Mouse (Mus musculus): ENCODE measurements around the gene Stoml2. TPM values are rescaled to one million over a fixed set of nuclear protein-coding genes. Genes with fewer than 3 reads are reported as not detected.

Gene Stoml2
- total and polyA plus RNA-seq, 3 experiments = 145 to 191 (median 157) TPM

DNA sequence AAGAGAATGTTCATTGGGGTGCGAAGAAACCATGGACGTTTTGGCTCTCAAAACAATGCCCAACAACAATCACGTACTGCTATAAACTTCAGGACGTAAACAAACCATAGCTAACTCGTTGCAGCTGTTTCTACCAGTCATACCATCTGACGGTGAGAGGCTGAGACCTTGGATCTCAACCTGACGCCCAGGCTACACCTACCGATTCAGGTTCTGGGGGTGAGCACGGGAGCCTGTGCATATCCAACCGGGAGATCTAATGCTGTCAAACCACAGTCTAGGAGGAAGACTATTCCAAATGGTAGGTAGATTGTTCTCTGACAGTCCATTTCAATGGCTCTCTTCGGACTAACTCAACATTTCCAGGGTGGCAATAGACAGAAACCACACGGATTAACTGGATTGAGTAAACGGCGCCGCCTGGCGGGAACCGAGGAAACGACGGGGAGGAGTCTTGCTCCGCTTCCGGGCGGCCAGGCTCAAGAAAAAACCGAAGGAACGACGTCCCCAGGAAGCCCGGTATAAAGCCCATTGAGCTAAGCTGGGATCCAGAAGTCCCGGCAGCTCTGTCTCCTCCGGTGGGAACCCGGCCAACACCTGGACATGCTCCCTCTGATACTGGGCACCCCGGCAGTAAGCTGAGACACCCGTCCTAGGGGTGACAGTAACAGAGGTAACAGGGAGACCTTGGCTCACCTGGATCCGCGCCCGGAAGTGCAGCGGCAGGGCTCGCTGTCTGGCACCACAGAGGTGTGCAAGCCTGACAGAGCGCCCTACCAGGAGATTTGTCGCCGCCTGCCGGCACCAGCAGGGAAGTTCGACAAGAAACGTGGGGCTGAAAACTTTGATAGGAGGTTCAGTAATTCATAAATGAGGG, 6.2 kb downstream of the Stoml2 start, which contains the start of gene Pigo:
Gene Pigo, minus strand, starts transcription at position 736 of the 877 bp plus-strand sequence.
- peak within 1 kb of the TSS; percentile 76 for H3K4me3 ChIP-seq (ENCODE audit: low read depth, low read length)
- DNase-seq (ENCODE audit: low spot score) (peak; percentile 81), ATAC-seq (ENCODE audit: extremely low read depth, insufficient number of reproducible peaks, low FRiP score, poor library complexity, severe bottlenecking) (peak; percentile 72)
- H3K27me3 ChIP-seq (ENCODE audit: insufficient read depth, low read length) = peaks cover 2% of the 10 kb centered on the region; the same call in 1 of the 2 replicates
- H3K9me3 ChIP-seq (replicated peaks) = no peaks in the 10 kb centered on the region
- peaks cover 66% of the 10 kb centered on the region for H3K4me1 ChIP-seq (ENCODE audit: insufficient read depth, low read depth, low read length)
- TF ChIP-seq GATA2 (IDR thresholded peaks at IDR 0.05; ENCODE audit: borderline replicate concordance, low read depth, low read length) (no peak), CTCF (IDR thresholded peaks at IDR 0.05; ENCODE audit: low read depth, low read length) (peak; percentile 59; the same call in 1 of the 2 replicates), POLR2AphosphoS5 (IDR thresholded peaks at IDR 0.05; ENCODE audit: insufficient replicate concordance, low read depth, low read length) (no peak), TAL1 (conservative IDR thresholded peaks at IDR 0.05; ENCODE audit: low read depth, low read length) (no peak), GATA1 (IDR thresholded peaks at IDR 0.05; ENCODE audit: borderline replicate concordance, low read length) (no peak)
- H3K36me3 ChIP-seq (replicated peaks) = peaks cover 92% of the 10 kb centered on the region

DNA sequence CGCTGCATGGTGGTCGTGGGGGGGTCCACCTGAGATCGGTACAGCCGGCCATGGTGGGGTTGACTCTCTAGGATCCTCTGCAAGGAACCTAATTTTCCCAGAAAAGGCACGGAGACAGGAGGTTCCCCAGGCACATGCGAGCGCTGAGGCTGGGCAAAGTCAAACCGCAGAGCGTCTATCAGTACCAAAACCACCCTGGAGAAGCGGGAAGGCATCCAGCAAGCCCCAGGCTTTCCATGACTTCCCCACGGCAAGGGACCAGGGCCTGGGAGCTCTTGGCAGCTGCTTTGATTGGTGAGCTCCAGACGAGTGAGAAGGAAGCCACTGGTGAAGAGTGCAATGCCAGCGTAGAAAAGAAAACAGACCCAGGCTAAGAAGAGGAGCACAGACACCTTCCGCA, 6.8 kb downstream of the Stoml2 start:
- no peak for ATAC-seq (ENCODE audit: extremely low read depth, insufficient number of reproducible peaks, low FRiP score, poor library complexity, severe bottlenecking)
- TF ChIP-seq CTCF (IDR thresholded peaks at IDR 0.05; ENCODE audit: low read depth, low read length) = no peak
- no peak for TF ChIP-seq TAL1 (conservative IDR thresholded peaks at IDR 0.05; ENCODE audit: low read depth, low read length)
- no peak for TF ChIP-seq GATA1 (IDR thresholded peaks at IDR 0.05; ENCODE audit: borderline replicate concordance, low read length)
- TF ChIP-seq GATA2 (IDR thresholded peaks at IDR 0.05; ENCODE audit: borderline replicate concordance, low read depth, low read length) = no peak
- TF ChIP-seq POLR2AphosphoS5 (IDR thresholded peaks at IDR 0.05; ENCODE audit: insufficient replicate concordance, low read depth, low read length) = no peak
- Histone ChIP-seq H3K4me1 (ENCODE audit: insufficient read depth, low read depth, low read length) (peaks cover 65% of the 10 kb centered on the region), H3K36me3 (replicated peaks) (peaks cover 89% of the 10 kb centered on the region), H3K9me3 (replicated peaks) (no peaks in the 10 kb centered on the region), H3K4me3 (ENCODE audit: low read depth, low read length) (peak overlapping the region; percentile 76), H3K27me3 (ENCODE audit: insufficient read depth, low read length) (peaks cover 2% of the 10 kb centered on the region; the same call in 1 of the 2 replicates)
- DNase-seq (ENCODE audit: low spot score) = no peak

DNA sequence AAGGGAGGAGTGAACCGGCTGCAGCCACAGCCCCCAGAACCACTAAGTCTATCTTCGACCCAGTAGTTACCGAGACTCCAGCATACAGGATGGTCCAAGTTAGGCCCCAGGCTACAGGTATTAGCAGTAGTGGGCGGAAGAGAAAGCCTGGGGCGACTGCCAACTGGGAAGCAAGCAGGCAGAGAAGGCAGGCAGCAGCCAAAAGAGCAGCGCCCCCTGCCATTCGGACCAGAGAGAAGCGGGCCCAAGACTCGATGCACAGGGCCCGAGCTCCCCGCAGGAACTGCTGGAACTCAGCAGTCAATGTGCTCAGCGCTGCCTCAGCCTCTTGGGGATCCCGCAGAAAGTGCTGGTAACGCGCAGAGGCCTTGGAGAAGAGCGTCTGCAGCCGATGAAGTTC, 10.2 kb downstream of the Stoml2 start:
- TF ChIP-seq GATA2 (IDR thresholded peaks at IDR 0.05; ENCODE audit: borderline replicate concordance, low read depth, low read length) = no peak
- no peak for TF ChIP-seq GATA1 (IDR thresholded peaks at IDR 0.05; ENCODE audit: borderline replicate concordance, low read length)
- no peak for TF ChIP-seq POLR2AphosphoS5 (IDR thresholded peaks at IDR 0.05; ENCODE audit: insufficient replicate concordance, low read depth, low read length)
- no peak for TF ChIP-seq CTCF (IDR thresholded peaks at IDR 0.05; ENCODE audit: low read depth, low read length)
- no peak for TF ChIP-seq TAL1 (conservative IDR thresholded peaks at IDR 0.05; ENCODE audit: low read depth, low read length)
- ATAC-seq (ENCODE audit: extremely low read depth, insufficient number of reproducible peaks, low FRiP score, poor library complexity, severe bottlenecking) (no peak), DNase-seq (ENCODE audit: low spot score) (no peak)
- Histone ChIP-seq H3K4me3 (ENCODE audit: low read depth, low read length) (no peak overlapping the region), H3K36me3 (replicated peaks) (peaks cover 87% of the 10 kb centered on the region), H3K9me3 (replicated peaks) (no peaks in the 10 kb centered on the region), H3K4me1 (ENCODE audit: insufficient read depth, low read depth, low read length) (peaks cover 62% of the 10 kb centered on the region), H3K27me3 (ENCODE audit: insufficient read depth, low read length) (peaks cover 2% of the 10 kb centered on the region; the same call in 1 of the 2 replicates)

DNA sequence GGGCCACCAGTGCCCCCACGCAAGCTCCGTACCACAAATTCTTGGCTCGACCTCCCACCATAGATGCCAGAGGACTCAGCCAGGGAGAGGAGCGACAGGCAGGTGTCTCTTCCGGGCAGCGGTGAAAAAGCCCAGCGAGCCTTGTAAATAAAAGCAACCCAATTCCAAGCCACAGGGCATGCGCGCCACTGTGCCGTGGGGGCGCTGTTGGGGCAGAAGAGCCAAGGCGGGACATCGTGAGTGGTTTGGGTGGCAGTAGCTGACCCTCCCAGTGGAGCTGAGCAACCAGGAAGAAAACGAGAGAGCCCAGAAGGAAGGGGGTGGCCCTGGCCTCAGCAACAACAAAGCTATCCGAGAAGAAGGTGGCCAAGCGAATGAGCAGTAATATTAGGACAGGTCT, 10.6 kb downstream of the Stoml2 start:
- peak overlapping the region; percentile 64; the same call in 1 of the 2 replicates for H3K4me3 ChIP-seq (ENCODE audit: low read depth, low read length)
- no peak for TF ChIP-seq GATA1 (IDR thresholded peaks at IDR 0.05; ENCODE audit: borderline replicate concordance, low read length)
- no peak for TF ChIP-seq POLR2AphosphoS5 (IDR thresholded peaks at IDR 0.05; ENCODE audit: insufficient replicate concordance, low read depth, low read length)
- no peak for TF ChIP-seq CTCF (IDR thresholded peaks at IDR 0.05; ENCODE audit: low read depth, low read length)
- TF ChIP-seq GATA2 (IDR thresholded peaks at IDR 0.05; ENCODE audit: borderline replicate concordance, low read depth, low read length) = no peak
- no peak for TF ChIP-seq TAL1 (conservative IDR thresholded peaks at IDR 0.05; ENCODE audit: low read depth, low read length)
- no peaks in the 10 kb centered on the region for H3K9me3 ChIP-seq (replicated peaks)
- peaks cover 60% of the 10 kb centered on the region for H3K4me1 ChIP-seq (ENCODE audit: insufficient read depth, low read depth, low read length)
- no peak for DNase-seq (ENCODE audit: low spot score)
- H3K36me3 ChIP-seq (replicated peaks) = peaks cover 85% of the 10 kb centered on the region
- no peak for ATAC-seq (ENCODE audit: extremely low read depth, insufficient number of reproducible peaks, low FRiP score, poor library complexity, severe bottlenecking)
- H3K27me3 ChIP-seq (ENCODE audit: insufficient read depth, low read length) = peaks cover 2% of the 10 kb centered on the region; the same call in 1 of the 2 replicates

DNA sequence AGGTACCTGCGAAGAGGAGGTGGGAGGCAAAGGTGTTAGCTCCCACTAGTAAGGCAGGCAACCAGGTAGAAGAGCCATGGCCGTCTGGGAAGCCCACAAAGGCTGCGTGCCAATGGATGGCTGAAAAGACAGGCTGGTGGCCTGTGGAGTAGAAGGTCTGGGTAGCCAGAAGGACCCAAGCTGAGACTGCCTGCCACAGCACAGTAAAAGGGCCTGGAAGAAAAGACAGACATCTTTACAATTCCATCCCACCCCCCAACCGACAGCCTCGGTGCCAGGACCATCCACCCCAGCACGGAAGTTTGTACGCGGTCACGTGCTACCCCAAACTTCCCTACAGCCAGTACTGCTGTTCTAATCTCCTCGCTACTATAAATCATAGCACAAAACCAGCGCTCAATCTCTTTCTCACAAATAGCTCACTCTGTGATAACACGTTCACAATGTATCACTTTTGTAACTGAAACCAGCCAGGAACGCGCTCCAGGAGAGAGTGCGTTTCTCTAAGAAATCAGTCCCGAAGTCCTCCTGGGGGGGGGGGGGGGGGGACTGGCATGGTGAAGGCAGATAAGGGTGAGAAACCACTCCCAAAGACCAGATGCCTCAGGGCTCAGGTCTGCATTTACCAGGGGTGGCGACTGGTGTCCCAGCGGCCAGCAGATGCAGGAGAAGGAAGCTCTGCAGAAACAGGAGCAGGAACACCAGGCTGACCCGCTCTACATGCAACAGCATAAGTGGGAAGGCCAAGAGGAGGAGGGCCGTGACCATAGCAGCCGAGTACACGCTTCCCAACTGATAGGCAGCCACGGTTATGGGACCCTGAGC, 11.7 kb downstream of the Stoml2 start:
- H3K36me3 ChIP-seq (replicated peaks) = peaks cover 85% of the 10 kb centered on the region
- DNase-seq (ENCODE audit: low spot score) = peak; percentile 69
- H3K27me3 ChIP-seq (ENCODE audit: insufficient read depth, low read length) = peaks cover 2% of the 10 kb centered on the region; the same call in 1 of the 2 replicates
- peaks cover 51% of the 10 kb centered on the region for H3K4me1 ChIP-seq (ENCODE audit: insufficient read depth, low read depth, low read length)
- H3K4me3 ChIP-seq (ENCODE audit: low read depth, low read length) = peak overlapping the region; percentile 64; the same call in 1 of the 2 replicates
- peak; percentile 53; the same call in 1 of the 2 replicates for TF ChIP-seq TAL1 (conservative IDR thresholded peaks at IDR 0.05; ENCODE audit: low read depth, low read length)
- TF ChIP-seq POLR2AphosphoS5 (IDR thresholded peaks at IDR 0.05; ENCODE audit: insufficient replicate concordance, low read depth, low read length) = no peak
- no peak for TF ChIP-seq CTCF (IDR thresholded peaks at IDR 0.05; ENCODE audit: low read depth, low read length)
- no peak for TF ChIP-seq GATA1 (IDR thresholded peaks at IDR 0.05; ENCODE audit: borderline replicate concordance, low read length)
- no peaks in the 10 kb centered on the region for H3K9me3 ChIP-seq (replicated peaks)
- ATAC-seq (ENCODE audit: extremely low read depth, insufficient number of reproducible peaks, low FRiP score, poor library complexity, severe bottlenecking) = peak; percentile 77
